Mouse (Mus musculus) retina, postnatal 7 days (tissue): ENCODE results near the gene H1f0.
A peak's percentile ranks its signal among the peaks of the same experiment; 100 is the strongest.

ENCODE experiments used
- DNase-seq: peaks from one replicate; pipeline ENCODE4 v3.0.0-alpha.2; 2012; ENCODE audit warnings: low read depth, low spot score

The H1f0 gene

GRCm38 (mm10) chr15:79028237-79028738 lies at the start of gene H1f0:
H1f0 (plus strand) TSS chr15:79028450.
- peak; percentile 85 for DNase-seq

- no peak for DNase-seq
Observed at GRCm38 (mm10) chr15:78978875-78979274, 49.4 kb upstream of the H1f0 start.

- no peak for DNase-seq
Observed at GRCm38 (mm10) chr15:78980084-78980483, 48.2 kb upstream of the H1f0 start.

DNA sequence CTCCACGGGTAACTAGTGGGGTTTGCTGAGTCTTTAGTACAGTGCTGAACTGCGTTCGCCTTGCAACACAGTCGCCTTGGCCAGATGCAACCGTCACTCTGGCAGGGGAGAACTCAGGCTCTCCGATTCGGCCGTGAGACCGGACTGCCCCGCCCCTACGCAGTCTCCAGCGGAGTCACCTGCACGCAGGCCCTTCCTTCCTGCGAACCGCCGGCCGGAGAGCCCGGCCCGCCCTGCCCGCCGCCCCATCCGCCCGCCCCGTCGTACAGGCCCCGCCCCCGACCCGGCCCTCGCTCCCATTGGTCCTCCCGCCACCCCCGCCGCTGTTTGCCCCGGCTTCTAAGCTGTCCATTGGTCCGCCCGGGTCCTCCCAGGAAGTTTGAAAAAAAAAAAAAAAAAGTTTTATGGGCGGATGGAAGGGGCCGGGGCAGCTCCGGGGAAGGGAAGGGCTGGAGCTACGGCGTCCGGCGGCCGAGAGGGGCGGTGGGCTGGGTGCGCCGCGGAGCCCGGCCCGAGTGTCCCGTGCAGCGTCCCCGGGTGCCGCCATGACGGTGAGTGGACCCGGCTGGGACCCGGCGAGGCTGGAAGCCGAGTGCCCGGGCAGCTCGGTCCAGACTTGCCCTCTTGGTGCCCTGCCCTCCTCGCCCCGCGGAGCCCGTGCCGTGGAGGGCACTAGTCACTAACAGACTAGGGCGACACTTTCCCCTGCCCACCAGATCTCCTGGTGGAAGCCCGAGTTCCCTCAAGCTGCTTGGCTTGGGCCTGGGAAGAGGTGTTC lies 45.4 kb upstream of the H1f0 start:
- DNase-seq: peak; percentile 73

GRCm38 (mm10) chr15:78983436-78984285 lies 44.6 kb upstream of the H1f0 start:
- no peak for DNase-seq

DNA sequence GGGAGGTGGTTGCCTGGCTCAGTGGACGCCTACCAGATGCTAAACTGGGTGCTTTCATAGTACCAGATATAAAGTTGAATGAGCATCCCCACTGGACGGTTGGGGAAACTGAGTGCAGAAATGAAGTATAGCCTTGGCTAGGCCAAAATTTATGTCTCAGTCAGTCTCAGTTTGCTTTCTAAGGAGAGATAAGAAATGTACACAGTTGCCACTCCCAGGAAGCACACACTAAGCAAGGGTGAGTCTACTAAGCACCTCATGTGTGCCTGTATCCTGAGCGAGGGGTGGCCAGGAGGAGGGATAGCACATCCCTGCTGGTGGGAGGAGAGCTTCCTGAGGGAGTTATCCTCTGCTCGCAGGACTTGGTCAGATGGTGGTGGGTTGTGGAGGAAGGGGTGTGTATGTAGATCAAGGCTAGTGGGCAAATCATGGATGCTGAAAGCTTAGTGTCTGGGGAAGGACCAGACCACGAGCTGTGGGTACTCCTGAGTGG lies 43.9 kb upstream of the H1f0 start:
- DNase-seq: no peak

DNA sequence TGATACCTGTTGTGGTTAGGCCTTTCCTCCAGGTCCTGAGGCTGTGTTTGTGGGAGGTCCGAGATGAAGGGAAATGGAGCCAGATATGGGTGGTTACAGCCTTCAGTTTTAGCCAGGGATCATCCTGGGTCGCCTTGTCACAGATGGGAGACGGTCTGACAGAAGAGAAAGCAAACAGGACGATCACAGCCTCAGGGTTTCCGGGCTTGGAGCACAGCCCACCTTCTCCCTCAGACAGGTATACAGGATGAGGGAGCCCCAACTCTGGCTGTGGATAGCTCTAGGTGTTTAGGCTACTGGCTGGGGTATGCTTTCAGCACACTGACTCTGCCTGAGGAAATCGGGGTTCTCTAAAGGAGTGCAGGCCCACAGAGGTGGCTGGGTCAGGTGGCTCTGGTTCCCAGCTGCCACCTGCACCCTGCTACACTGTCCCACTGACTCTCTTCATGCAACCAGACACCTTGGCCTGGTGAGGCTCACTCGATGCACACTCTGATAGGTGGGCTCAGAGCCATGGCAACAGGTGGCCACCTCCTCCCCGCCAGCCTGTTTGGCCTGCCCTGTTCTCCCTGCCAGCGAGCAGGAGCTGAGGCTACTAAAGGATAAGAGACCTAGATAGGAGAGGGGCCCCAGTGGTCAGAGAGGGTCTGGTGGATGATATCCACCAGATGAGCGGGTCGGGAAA lies 41.6 kb upstream of the H1f0 start:
- no peak for DNase-seq

DNA sequence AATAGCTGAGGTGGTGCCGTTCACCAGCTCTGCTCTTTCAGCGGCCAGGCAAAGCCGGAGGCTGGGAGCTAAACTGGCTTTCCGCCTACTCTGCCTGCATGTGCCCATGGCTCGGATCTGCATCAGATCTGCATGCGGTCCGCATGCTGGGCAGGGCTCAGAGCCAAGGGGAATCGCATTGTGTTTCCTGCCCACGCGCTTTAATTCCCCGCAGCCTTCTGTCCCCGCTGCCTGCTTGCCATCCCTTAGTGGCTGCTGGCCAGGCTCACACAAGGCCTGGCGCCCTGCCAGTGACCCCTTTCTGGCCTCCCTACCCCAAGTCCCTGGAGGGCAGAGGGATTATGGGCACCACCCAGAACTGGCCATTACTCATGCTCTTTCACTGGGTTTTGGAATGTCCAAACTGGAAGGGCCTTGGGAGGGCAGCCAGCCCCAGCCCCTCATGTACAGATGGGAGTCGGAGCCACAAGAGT lies 39.7 kb upstream of the H1f0 start:
- peak; percentile 64 for DNase-seq

DNA sequence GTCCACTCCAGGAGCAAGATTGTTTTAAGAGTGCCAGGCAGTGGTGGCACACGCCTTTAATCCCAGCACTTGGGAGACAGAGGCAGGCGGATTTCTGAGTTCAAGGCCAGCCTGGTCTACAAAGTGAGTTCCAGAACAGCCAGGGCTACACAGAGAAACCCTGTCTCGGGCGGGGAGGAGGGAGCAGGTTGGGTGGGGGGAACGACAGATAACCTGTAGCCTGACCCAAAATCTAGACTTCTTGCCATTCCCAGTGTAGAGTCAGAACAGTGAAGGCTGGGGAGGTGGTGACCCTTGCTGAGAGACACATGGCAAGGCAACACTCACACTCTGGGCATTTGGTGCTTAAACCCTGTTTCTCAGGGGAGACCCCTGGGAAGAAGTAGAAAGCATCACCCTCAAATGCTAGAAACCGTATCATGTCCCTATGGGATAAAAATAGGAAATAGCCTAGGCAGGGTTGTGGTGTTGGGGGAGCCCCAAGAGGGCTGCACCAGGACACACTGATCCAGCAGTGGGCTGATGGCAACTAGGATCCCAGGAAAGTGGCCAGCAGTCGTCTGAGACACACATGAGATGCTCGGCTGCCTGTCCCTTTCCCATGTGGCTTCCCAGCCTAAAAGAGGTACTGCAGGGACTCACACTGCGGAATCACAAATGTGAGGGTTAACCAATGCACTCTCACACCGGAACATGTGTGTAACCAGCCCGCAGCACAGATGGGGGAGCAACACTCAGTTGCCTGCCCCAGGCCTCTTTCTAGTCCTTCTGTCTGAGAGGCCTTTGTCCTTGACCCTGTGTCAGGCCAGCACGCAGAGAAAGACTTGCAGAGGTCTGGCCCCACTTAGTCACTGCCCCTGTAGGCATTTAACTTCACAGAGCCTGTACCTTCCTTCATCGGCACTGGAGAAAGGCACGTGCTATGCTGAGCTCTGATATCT lies 38.8 kb upstream of the H1f0 start:
- DNase-seq: no peak

- DNase-seq: no peak
Observed at GRCm38 (mm10) chr15:78990093-78990463, 38.2 kb upstream of the H1f0 start.

DNA sequence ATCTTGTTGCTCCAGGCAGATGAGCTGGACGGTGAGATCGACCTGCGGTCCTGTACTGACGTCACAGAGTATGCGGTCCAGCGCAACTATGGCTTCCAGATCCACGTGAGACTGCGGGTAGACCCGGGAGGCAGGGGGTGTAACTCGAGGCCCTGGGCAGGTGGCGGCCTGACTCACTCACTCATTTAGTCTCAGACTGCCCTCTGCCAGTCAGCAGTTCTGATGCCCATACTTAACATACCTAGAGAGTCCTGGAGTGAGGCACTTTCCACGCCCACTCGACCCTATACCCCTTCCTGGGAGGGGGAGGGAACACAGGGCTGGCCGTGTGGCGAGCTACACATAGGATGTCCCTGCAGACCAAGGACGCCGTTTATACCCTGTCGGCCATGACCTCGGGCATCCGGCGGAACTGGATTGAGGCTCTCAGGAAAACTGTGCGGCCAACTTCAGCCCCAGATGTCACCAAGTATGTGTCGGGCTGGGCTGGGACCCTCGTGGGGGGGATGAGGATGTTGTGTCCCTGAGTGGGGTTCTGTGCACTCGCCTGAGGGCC lies 37.2 kb upstream of the H1f0 start:
- DNase-seq: no peak

DNA sequence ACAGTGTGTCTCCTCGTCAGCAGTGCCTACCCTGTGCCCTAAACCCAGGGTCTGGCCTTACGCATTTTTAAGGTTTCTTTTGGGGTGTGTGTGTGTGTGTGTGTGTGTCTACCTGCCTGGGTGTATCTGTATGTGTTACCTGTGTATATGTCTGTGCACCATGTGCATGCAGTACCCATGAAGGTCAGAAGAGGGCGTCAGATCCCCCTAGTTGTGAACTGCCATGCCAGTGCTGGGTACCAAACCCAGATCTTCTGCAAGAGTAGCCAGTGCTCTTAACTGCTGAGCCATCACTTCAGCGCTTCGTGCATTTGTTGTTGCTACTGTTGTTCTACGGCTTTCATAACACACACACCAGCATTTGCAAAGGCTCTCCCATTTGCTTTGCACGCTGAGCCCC lies 36.0 kb upstream of the H1f0 start:
- DNase-seq: no peak

DNA sequence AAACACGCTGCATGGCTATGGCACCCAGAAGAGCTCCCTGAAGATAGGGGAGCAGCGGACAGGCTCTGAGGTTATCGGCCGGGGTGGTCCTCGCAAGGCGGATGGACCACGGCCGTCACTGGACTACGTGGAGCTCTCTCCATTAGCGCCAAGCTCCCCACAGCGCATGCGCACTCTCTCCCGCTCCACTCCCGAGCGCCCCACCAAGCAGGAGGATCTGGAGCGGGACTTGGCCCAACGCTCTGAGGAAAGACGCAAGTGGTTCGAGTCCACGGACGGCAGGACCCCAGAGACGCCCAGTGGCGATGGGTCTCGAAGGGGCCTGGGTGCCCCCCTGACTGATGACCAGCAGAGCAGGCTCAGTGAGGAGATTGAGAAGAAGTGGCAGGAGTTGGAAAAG lies 35.3 kb upstream of the H1f0 start:
- DNase-seq: no peak

DNA sequence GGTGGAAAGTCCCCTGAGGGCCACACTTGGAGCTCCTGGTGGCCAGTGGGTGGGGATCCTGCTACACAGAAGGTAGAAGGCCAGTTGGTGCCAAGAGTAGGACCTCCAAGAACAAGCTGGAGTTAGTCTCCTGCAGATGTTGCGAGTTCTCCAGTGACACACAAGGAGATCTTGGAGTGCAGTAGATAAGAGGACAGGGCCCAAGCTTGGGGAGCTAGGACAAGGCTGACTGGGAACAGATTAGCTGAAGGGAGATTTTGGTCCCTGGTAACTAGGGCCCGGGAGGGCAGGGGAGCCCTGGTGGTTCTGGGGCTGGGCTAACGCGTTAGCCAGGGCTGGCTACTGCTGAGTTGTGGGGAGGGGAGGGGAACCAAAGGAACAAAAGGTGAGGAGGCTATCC lies 32.3 kb upstream of the H1f0 start:
- no peak for DNase-seq

GRCm38 (mm10) chr15:78996663-78997062 lies 31.6 kb upstream of the H1f0 start:
- DNase-seq: no peak

GRCm38 (mm10) chr15:78998348-78998747 lies 29.9 kb upstream of the H1f0 start:
- no peak for DNase-seq

GRCm38 (mm10) chr15:78999586-78999985 lies 28.7 kb upstream of the H1f0 start:
- no peak for DNase-seq

DNA sequence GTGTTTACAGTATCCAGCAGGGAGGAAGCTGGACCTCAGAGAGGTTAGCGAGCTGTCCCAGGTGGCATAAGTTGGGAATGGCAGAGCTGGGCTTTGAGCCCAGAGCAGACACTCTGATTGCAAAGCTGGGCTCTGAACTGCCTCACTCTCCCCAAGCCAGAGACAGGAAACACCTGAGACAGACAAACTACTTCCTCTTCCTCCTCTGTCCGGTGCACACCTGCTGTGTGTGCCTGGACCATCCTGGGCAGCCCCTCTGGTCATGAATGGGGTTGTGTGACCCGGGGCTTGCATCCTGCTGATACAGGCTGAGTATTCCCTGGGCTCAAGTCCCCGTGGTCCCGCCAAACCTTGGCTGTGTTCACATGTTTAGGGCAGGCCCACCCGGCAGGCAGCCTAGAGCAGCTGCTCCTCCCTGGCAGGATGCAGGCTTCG lies 27.9 kb upstream of the H1f0 start:
- no peak for DNase-seq

DNA sequence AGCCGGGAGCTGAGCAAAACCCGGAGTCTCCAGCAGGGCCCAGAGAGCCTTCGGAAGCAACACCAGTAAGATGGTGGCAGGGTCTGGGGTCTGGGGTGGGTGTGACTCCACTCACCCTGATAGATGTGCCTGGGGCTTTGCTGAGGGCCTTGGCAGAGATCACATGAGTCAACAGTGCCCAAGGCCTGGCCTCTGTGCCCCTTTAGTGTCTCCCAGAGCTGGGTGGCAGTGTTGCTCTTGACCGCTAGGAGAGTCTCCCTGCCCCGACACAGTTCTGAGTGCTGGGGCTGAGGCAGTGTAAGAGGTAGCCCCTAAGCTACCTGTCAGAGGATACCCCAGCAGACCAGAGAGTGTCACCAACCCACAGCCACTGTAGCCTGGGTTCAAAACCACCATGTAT lies 26.7 kb upstream of the H1f0 start:
- no peak for DNase-seq

- DNase-seq: no peak
Observed at GRCm38 (mm10) chr15:79002036-79002435, 26.2 kb upstream of the H1f0 start.
